Mouse (Mus musculus) urinary bladder, adult 2 months (tissue): ENCODE results near the gene Csrp2. TPM values are rescaled to one million over a fixed set of nuclear protein-coding genes. Genes with fewer than 3 reads are reported as not detected.

Experiments used
- DNase-seq: peaks from one replicate; pipeline ENCODE4 v3.0.0; 2022; ENCODE audit warnings: low spot score
- polyA plus RNA-seq: library from polyadenylated mRNA; depleted of rRNA; stranded (reverse); fragments of >200 nt; gene quantifications from 2 replicates; pipeline ENCODE4 v1.2.3, GENCODE M21; 2012

Csrp2 gene
- polyA plus RNA-seq, 1 experiment, result 450 TPM

DNA sequence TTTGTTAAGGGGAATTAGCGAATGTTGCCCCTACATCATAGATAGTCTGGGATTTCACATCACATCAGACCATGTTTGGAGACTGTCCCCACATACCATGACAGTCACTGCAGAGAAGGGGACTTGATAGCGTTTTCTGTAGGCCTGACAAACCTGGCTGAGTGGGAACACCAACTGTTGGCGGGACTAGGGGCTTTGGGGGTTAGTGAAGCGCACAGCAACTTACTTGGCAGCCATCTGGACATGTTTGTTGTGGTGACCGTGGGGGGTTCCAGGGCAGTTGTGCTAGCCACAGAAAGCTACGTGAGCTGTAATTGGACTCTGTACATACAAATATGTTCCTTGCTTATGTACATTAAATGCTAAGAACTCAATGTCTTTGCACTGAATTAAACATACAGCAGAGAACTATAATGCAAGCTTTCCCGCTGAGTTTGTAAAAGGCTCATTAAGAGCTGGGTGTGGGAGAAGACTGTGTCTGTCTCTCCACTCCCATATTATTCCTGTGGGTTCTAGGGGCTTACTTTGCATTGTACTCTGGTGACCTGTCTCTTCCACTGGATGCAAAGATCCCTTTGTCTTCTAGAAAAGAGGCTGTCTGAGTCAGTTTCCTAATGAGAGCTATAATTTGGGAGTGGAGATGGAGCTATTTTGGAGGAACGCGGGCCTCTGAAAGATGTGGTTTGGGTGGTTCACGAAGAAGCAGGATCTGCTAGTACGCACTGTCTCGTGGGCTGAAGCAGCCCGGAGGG lies 11.7 kb downstream of the Csrp2 start:
- no peak for DNase-seq

DNA sequence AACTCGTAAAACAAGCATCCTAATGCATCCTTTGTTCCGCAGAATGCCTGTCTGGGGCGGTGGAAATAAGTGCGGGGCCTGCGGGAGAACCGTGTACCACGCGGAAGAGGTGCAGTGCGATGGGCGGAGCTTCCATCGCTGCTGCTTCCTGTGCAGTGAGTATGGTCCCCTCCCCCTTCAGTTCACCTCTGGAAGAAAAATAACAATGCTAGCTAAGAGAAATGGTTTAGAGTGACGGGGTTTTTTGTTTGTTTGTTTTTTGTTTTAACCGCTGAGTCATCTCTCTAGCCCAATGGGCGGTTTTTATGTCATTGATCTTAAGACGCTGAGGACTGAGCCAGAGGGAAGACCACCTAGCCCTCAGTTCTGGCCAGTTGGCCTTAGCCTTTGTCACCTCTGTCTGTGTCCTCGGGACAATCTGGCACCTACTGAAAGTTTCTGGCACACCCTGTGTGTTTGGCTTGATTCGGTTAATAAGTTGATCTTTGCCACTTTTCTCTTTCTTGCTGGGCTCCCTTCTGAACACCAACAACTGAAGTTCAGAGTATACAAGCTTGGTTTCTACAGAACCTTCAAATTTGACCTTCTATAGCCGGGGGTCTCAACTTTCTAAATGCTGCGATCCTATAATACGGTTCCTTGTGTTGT lies 12.4 kb downstream of the Csrp2 start:
- no peak for DNase-seq

DNA sequence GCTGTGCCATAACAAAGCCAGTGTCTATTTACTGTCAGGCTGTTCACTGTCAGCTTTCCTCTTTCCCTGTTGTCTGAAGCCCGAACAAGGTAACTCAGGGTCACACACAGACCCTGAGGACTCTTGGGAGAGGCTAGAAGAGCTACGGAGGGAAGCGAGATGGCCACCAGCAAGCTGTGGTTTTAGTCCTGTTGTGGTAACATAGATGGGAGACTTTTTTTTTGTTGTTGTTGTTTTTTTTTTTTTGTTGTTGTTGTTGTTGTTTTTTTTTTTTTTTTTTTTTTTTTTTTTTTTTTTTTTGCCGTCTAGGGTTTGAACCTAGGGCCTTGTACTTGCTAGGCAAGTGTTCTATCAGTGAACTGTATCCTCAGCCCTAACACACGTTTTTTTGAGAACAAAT lies 14.0 kb downstream of the Csrp2 start:
- no peak for DNase-seq

GRCm38 (mm10) chr10:110935081-110935480 lies 15.5 kb downstream of the Csrp2 start:
- no peak for DNase-seq

DNA sequence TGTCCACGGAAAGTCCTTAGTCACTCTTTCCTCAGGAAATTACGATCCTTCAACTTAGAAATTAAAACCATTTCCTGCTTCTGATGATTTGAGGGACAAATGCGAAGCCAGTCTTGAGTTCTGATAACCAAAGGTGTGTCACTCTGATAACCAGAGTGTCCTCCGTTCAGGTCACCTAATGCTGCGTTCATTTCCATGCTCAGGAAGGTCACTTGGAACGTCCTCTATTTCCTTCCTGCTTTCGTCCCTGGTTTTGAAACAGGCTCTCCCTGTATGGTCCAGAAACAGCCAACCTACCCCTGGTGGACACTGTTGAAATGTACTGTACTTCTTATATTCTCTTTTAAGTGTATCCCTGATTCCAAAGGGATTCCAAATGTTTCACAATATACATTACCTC lies 16.1 kb downstream of the Csrp2 start:
- DNase-seq, result no peak

- no peak for DNase-seq
Observed at GRCm38 (mm10) chr10:110938361-110938760, 18.8 kb downstream of the Csrp2 start.

DNA sequence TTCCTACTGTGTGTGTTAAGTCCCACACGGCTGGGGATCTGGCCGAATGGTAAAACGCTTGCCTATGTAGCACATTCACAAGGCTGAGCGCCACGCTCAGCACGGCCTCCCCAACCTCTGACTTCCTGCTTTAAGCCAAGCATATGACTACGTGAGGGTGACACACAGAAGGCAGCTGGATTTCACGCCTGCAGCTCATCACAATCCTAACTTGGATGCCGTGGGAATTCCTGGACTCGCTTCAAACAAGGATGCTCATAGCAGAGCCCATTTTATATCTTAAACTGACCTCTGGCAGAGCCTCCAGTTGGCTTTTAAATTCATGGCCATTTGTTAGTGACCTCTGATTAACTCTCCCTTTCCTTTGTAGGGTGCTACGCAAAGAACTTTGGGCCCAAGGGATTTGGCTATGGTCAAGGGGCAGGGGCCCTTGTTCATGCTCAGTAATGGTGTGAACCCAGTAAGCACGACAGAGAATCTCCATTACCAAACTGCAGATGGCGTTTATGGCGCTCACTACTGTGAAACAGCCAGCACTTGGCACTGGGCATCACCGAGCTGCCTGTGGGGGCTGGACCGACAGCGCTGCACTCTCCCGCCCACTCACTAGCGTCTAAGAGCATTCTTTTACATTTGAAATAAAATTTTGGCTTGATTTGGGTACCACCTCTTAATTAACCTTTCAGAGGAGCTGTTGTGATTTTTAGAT lies 19.4 kb downstream of the Csrp2 start:
- DNase-seq, result no peak

GRCm38 (mm10) chr10:110939717-110940116 lies 20.1 kb downstream of the Csrp2 start:
- no peak for DNase-seq

- no peak for DNase-seq
Observed at GRCm38 (mm10) chr10:110940740-110941398, 21.3 kb downstream of the Csrp2 start.

DNA sequence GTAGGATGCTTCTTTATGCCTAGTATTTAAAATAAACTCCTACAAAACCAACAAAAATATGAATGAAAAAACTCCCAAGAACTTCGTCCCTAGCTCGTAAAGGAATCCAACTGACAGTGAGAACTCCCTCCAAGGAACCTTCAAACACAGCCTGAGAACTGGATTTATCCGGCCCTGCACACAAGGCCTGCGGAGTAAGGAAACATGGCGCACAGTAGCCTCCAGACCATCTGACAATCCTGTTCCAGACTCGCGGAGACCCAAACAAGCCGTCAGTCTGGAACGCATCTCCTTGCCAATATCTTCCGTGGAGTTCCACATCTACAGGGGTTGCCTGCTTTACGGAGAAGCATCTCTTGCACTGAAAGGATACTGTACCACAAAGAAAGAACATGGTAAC lies 22.4 kb downstream of the Csrp2 start:
- DNase-seq, result no peak

- DNase-seq, result no peak
Observed at GRCm38 (mm10) chr10:110942806-110943205, 23.2 kb downstream of the Csrp2 start.

- DNase-seq, result no peak
Observed at GRCm38 (mm10) chr10:110944175-110944574, 24.6 kb downstream of the Csrp2 start.

- no peak for DNase-seq
Observed at GRCm38 (mm10) chr10:110945966-110946365, 26.4 kb downstream of the Csrp2 start.

DNA sequence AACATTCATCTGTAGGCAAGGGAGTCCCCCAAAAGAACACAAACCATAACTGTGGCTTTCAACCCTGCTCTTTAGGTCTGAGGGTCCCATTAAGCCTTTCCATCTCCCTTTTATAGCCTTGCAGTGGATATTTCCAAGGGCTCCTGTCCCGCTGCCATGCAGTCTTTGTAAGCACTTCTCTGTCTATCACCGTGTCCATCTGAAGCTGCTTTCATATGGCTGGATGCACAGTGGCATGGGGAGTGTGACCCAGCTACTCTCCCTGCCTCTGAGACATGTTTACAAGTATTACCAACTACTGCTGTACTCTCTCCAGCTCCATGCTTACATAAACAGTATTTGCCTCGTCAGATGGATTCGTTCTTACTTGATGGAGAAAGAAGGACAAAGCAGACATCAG lies 28.0 kb downstream of the Csrp2 start:
- no peak for DNase-seq

DNA sequence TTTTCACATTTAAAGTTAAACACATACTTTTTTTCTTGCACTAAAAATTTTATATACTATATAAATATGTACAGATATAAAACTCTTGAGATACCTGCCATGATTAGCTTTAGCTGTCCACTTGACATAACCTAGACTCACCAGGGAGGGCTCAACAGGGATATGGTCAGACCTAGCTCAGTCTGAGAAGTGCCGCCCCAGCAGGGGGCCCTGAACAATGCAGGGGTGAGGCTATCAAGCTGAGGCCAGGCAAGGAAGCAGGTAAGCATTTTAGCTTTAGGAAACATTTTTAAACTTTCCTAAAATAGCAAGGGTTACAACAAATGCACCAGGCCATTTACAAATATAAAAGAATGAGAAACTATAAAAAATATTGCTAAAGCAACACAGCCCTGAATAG lies 31.5 kb downstream of the Csrp2 start:
- no peak for DNase-seq

- no peak for DNase-seq
Observed at GRCm38 (mm10) chr10:110951748-110952147, 32.2 kb downstream of the Csrp2 start.

DNA sequence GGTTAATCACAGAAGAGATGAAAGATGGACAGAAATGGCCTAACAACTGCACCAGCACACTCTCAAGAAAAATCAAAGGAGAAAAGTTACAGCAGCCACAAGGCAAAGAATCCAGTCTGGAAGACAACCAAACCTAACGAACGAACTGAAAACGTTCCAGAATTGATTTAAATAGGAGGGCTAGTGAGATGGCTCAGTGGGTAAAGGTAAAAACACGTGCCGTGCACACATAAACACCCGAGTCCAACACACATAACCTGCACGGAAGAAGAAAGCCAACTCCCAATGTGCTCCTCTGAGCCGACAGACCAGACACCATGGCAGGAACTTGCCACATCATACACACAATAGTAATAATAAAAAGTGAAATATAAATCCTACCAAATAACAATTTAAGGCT lies 32.7 kb downstream of the Csrp2 start:
- DNase-seq, result no peak

DNA sequence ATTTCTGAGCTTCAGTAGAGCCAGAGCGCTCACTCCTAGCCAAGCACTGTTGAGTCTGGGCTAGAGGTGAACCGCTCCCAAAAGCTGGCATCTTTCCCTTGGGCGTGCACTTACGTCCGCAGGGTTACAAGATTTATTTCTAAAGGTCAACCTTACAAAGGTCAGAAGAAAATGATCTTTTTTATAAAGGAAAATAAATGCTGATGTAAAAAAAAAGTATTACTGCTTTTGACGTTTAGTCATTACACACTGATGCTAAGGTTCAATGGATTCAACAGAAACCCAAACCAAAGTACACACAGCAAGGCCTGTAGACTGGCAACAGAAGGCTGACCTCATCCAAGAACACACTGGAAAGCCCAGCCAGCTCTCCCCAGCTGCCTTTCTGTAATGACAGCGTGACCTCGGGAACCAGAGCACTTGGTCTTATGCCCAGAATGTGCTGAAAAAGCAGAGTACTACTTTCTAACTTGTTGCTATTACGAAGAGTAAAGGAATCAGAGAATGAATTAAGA lies 33.4 kb downstream of the Csrp2 start:
- no peak for DNase-seq

- DNase-seq, result no peak
Observed at GRCm38 (mm10) chr10:110958879-110959278, 39.3 kb downstream of the Csrp2 start.

DNA sequence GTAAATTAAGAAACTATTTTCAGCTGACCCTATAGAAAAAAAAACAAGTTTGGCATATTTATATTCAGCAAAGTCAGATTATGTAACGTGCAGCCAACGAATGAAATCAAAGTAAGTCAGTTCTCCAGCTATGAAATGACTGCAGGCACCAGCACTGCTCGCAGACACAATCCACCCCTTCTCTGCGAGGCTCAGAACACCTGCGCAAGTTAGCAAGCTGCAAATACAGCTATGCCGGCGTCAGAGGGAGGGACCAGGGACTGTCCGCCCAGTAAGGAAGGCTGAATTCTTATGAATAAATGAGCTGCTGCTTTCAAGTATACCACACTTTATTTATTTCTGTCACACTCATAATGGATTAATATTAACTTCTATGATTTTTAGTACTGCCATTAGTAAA lies 40.2 kb downstream of the Csrp2 start:
- DNase-seq, result no peak

- no peak for DNase-seq
Observed at GRCm38 (mm10) chr10:110960841-110961240, 41.3 kb downstream of the Csrp2 start.

- no peak for DNase-seq
Observed at GRCm38 (mm10) chr10:110962172-110962571, 42.6 kb downstream of the Csrp2 start.
